8 mouse cellular contexts compared by ENCODE assay signal in genomic region chr11:22858441-22859300, GRCm38 (mm10). TPM values are rescaled to one million over a fixed set of nuclear protein-coding genes. Genes with fewer than 3 reads are reported as not detected.
DNase-seq lines count a peak whose midpoint lies in the region; ATAC-seq and TF ChIP-seq lines count a peak whose summit lies in the region.

No protein-coding gene starts in this region.

- DNase-seq in adrenal gland, postnatal 14 days, result peak; percentile 45
- no peak for DNase-seq in adrenal gland, adult 2 months
- peak; percentile 44 to 48 for DNase-seq in CD8-positive naive resting alpha-beta T cell, adult 2 months (ENCODE audit: low read depth in 2 of 2, low spot score in 2 of 2)
- peak; percentile 80 for DNase-seq in kidney, adult 11 months
- peak; percentile 58 for DNase-seq in lung, postnatal 0 days (ENCODE audit: low spot score)
- DNase-seq in spleen, postnatal 10 days (ENCODE audit: low spot score in 2 of 2), result peak; percentile 62 to 71
- DNase-seq in layer of hippocampus, adult 8-10 months (ENCODE audit: low spot score in 2 of 2), result no peak

- peak overlapping the region; percentile 98 for H3K27ac ChIP-seq in lung, postnatal 0 days (ENCODE audit: low read length)

- H3K4me2 ChIP-seq in lung, postnatal 0 days (replicated peaks; ENCODE audit: low read depth, low read length), result peak overlapping the region; percentile 87

- H3K36me3 ChIP-seq in erythroblast, embryonic 14.5 days (ENCODE audit: control insufficient read depth), result no peaks in the 10 kb centered on the region; the same call in 1 of the 2 replicates
- H3K36me3 ChIP-seq in lung, postnatal 0 days (ENCODE audit: insufficient read depth, low read length), result no peaks in the 10 kb centered on the region

- no peaks in the 10 kb centered on the region for H3K9me3 ChIP-seq in erythroblast, embryonic 14.5 days (ENCODE audit: control insufficient read depth, low read length)
- H3K9me3 ChIP-seq in lung, postnatal 0 days (ENCODE audit: low read length), result no peaks in the 10 kb centered on the region

- TF ChIP-seq EP300 in lung, postnatal 0 days (IDR thresholded peaks at IDR 0.05), result no peak

- peak overlapping the region; percentile 85 for H3K9ac ChIP-seq in lung, postnatal 0 days (replicated peaks; ENCODE audit: low read depth)

- whole genome bisulfite sequencing in lung, postnatal 0 days, result 3% methylated on average over 48 of the region's 50 CpGs

- H3K4me3 ChIP-seq in erythroblast, embryonic 14.5 days (replicated peaks), result peak overlapping the region; percentile 82
- peak overlapping the region; percentile 87 for H3K4me3 ChIP-seq in lung, postnatal 0 days (ENCODE audit: low read depth, low read length)

- peaks cover 25% of the 10 kb centered on the region for H3K27me3 ChIP-seq in erythroblast, embryonic 14.5 days (ENCODE audit: control insufficient read depth)
- no peaks in the 10 kb centered on the region for H3K27me3 ChIP-seq in lung, postnatal 0 days (replicated peaks; ENCODE audit: insufficient read depth, low read length)

- peak; percentile 36 for ATAC-seq in lung, postnatal 0 days

- H3K4me1 ChIP-seq in erythroblast, embryonic 14.5 days (ENCODE audit: control insufficient read depth), result peaks cover 45% of the 10 kb centered on the region
- 0 out of 2 replicates have a peak, but pooled peaks cover 6% of the 10 kb centered on the region for H3K4me1 ChIP-seq in lung, postnatal 0 days (ENCODE audit: insufficient read depth, low read depth, low read length)

- TF ChIP-seq CTCF in lung, postnatal 0 days (IDR thresholded peaks at IDR 0.05), result peak; percentile 21; the same call in 1 of the 2 replicates

RNA-seq across cellular contexts. Expression of gene B3gnt2, which starts 2.1 kb away (rescaled TPM):
- 43.9 and 46.6 TPM in 2 replicates for total RNA-seq in adrenal gland, postnatal 14 days (2021)
- total RNA-seq in adrenal gland, adult 2 months (2021), result 10 to 100 TPM; 47.6 to 64.7 TPM
- polyA plus RNA-seq in adrenal gland, adult 2 months (2012; rRNA removed), result 37.7 and 54.5 TPM in 2 replicates
- polyA plus RNA-seq in erythroblast, embryonic 14.5 days (2012), result 0.07 TPM in 1 of 2 replicates, not detected in the other
- polyA plus RNA-seq in lung, postnatal 0 days (2015; fragmentation: Nextera tagmentation; extraction: Ambion mirVana), result 20.4 and 22.3 TPM in 2 replicates
- total RNA-seq in layer of hippocampus, adult 8-10 months (2022), result 10 to 100 TPM; 11.8 to 14.8 (median 14.0) TPM

Comparison
In these comparisons a context has a peak if more than half of its experiments do, and no peak if none do; other contexts are left out.
1. DNase-seq: peak in adrenal gland, postnatal 14 days (single experiment), CD8-positive naive resting alpha-beta T cell, adult 2 months (2 of 2), kidney, adult 11 months (single experiment), lung, postnatal 0 days (single experiment) and spleen, postnatal 10 days (2 of 2); none in adrenal gland, adult 2 months (single experiment) and layer of hippocampus, adult 8-10 months (0 of 2).